In the genomic region with DNA sequence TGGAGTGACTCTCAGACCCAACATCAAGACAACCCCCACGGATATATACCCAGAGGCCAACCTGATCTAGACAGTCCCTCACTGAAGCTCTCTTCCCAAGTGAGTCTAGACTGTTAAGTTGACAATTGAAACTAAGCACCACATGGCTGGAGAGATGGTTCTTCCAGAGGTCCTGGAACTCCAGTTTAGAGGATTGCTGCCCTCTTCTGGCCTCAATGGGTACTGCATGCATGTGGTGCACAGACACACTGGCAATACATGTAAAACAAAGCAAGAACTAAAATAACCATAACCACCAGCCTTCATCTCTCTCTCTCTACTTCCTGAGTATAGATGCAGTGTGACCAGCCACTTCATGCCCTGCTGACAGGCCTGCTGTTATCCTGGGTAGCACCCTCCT, we compare ENCODE assay signal across 11 mouse cellular contexts. TPM values are rescaled to one million over a fixed set of nuclear protein-coding genes. Genes with fewer than 3 reads are reported as not detected.
DNase-seq lines count a peak whose midpoint lies in the region; ATAC-seq and TF ChIP-seq lines count a peak whose summit lies in the region.
"Had no signal": no experiment of that assay in that cellular context is flagged by ENCODE, and none has a peak within 500 bp of the region (broad histone marks: within the 10 kb centered on the region; RNA-seq: fewer than 3 reads in every experiment).

No protein-coding gene starts in this region.

- no peak overlapping the region for H3K9ac ChIP-seq in liver, embryonic 11.5 days (ENCODE audit: low read depth, low read length)
- no peak overlapping the region for H3K9ac ChIP-seq in ES-E14 (ENCODE audit: insufficient read depth, low read depth, low read length, poor library complexity, severe bottlenecking)
- no peak overlapping the region for H3K9ac ChIP-seq in neural tube, embryonic 11.5 days (ENCODE audit: low read length)
- no peak overlapping the region for H3K9ac ChIP-seq in heart, embryonic 12.5 days
- H3K9ac ChIP-seq: neural tube, embryonic 12.5 days had no signal

- in situ Hi-C loops in ES-E14 (cut with MboI; ENCODE audit: low sequenced_read_pairs in 2 of 2, unreplicated experiment in 2 of 2), result no loop called here

- WGBS in liver, embryonic 11.5 days, result 72% methylated on average over 1 of the region's 1 CpGs
- WGBS in neural tube, embryonic 11.5 days, result 86% methylated on average over 1 of the region's 1 CpGs
- 76% methylated on average over 1 of the region's 1 CpGs for WGBS in heart, embryonic 12.5 days

- no peak for ATAC-seq in liver, embryonic 11.5 days (replicated peaks; ENCODE audit: low FRiP score)
- ATAC-seq in neural tube, embryonic 11.5 days (ENCODE audit: insufficient read depth, low FRiP score, low TSS enrichment), result no peak
- ATAC-seq in heart, embryonic 12.5 days (ENCODE audit: insufficient number of reproducible peaks, low FRiP score), result no peak

- no peak for TF ChIP-seq POLR2A in bone marrow macrophage, adult 2 months (IDR thresholded peaks at IDR 0.05; ENCODE audit: borderline replicate concordance, low read depth, low read length)

- no peak overlapping the region for H3K27ac ChIP-seq in liver, embryonic 11.5 days (ENCODE audit: low read depth, low read length)
- H3K27ac ChIP-seq in ES-E14 (ENCODE audit: insufficient read depth, low read depth, low read length, poor library complexity, severe bottlenecking), result no peak overlapping the region
- no peak overlapping the region for H3K27ac ChIP-seq in bone marrow macrophage, adult 2 months (ENCODE audit: insufficient read depth, low read depth, low read length)
- H3K27ac ChIP-seq in neural tube, embryonic 11.5 days (ENCODE audit: low read depth, low read length), result no peak overlapping the region
- no peak overlapping the region for H3K27ac ChIP-seq in heart, embryonic 12.5 days (ENCODE audit: poor library complexity, severe bottlenecking)
- H3K27ac ChIP-seq: neural tube, embryonic 12.5 days had no signal

- no peaks in the 10 kb centered on the region for H3K9me3 ChIP-seq in liver, embryonic 11.5 days (ENCODE audit: control insufficient read depth, low read length)
- no peaks in the 10 kb centered on the region for H3K9me3 ChIP-seq in ES-E14 (ENCODE audit: control insufficient read depth, insufficient read depth, low read depth, low read length)
- H3K9me3 ChIP-seq in neural tube, embryonic 11.5 days (ENCODE audit: control insufficient read depth, low read length), result no peaks in the 10 kb centered on the region
- H3K9me3 ChIP-seq in heart, embryonic 12.5 days (replicated peaks), result peaks cover 8% of the 10 kb centered on the region; the same call in 1 of the 2 replicates
- H3K9me3 ChIP-seq: neural tube, embryonic 12.5 days had no signal

- DNase-seq in liver, result peak; percentile 51
- no peak for DNase-seq in liver, embryonic 11.5 days (ENCODE audit: low spot score)
- DNase-seq in ES-E14 (ENCODE audit: low read depth, low spot score), result peak; percentile 63
- peak; percentile 44 for DNase-seq in neural tube, embryonic 11.5 days (ENCODE audit: low spot score)
- DNase-seq in natural killer cell, adult 2 months (ENCODE audit: low spot score in 2 of 2), result no peak
- no peak for DNase-seq in right cerebral cortex, postnatal 36 days (ENCODE audit: low spot score in 2 of 2)

- H3K4me3 ChIP-seq in liver, embryonic 11.5 days (ENCODE audit: low read depth, low read length), result no peak overlapping the region
- H3K4me3 ChIP-seq in ES-E14 (ENCODE audit: insufficient read depth in 1 of 2, low read depth in 1 of 2, low read length in 2 of 2, poor library complexity in 1 of 2, severe bottlenecking in 1 of 2), result no peak overlapping the region
- H3K4me3 ChIP-seq in bone marrow macrophage, adult 2 months (ENCODE audit: insufficient read depth, low read length), result no peak overlapping the region
- H3K4me3 ChIP-seq in neural tube, embryonic 11.5 days (ENCODE audit: low read depth, low read length), result no peak overlapping the region
- no peak overlapping the region for H3K4me3 ChIP-seq in heart, embryonic 12.5 days
- H3K4me3 ChIP-seq: neural tube, embryonic 12.5 days had no signal

- H3K4me1 ChIP-seq in liver, embryonic 11.5 days (replicated peaks; ENCODE audit: control insufficient read depth, insufficient read depth, low read length), result no peaks in the 10 kb centered on the region
- no peaks in the 10 kb centered on the region for H3K4me1 ChIP-seq in ES-E14 (ENCODE audit: control insufficient read depth in 2 of 2, insufficient read depth in 2 of 2, low read length in 2 of 2, poor library complexity in 1 of 2)
- no peaks in the 10 kb centered on the region for H3K4me1 ChIP-seq in bone marrow macrophage, adult 2 months (ENCODE audit: control insufficient read depth, insufficient read depth, low read length)
- H3K4me1 ChIP-seq in neural tube, embryonic 11.5 days (ENCODE audit: control insufficient read depth, insufficient read depth, low read length), result no peaks in the 10 kb centered on the region
- H3K4me1 ChIP-seq in heart, embryonic 12.5 days (replicated peaks), result no peaks in the 10 kb centered on the region
- H3K4me1 ChIP-seq: neural tube, embryonic 12.5 days had no signal

- H3K36me3 ChIP-seq in liver, embryonic 11.5 days (ENCODE audit: control insufficient read depth, insufficient read depth, low read length), result no peaks in the 10 kb centered on the region
- H3K36me3 ChIP-seq in ES-E14 (ENCODE audit: control insufficient read depth, insufficient read depth, low read length, poor library complexity, severe bottlenecking), result no peaks in the 10 kb centered on the region
- H3K36me3 ChIP-seq in neural tube, embryonic 11.5 days (ENCODE audit: control insufficient read depth, insufficient read depth, low read length), result no peaks in the 10 kb centered on the region
- no peaks in the 10 kb centered on the region for H3K36me3 ChIP-seq in heart, embryonic 12.5 days
- H3K36me3 ChIP-seq: neural tube, embryonic 12.5 days had no signal

- H3K27me3 ChIP-seq in liver, embryonic 11.5 days (replicated peaks; ENCODE audit: control insufficient read depth, insufficient read depth, low read length), result 0 out of 2 replicates have a peak, but pooled peaks cover 1% of the 10 kb centered on the region
- no peaks in the 10 kb centered on the region for H3K27me3 ChIP-seq in neural tube, embryonic 11.5 days (ENCODE audit: control insufficient read depth, insufficient read depth, low read length)
- 0 out of 2 replicates have a peak, but pooled peaks cover 7% of the 10 kb centered on the region for H3K27me3 ChIP-seq in heart, embryonic 12.5 days (replicated peaks)
- H3K27me3 ChIP-seq: neural tube, embryonic 12.5 days had no signal

- TF ChIP-seq CTCF in bone marrow macrophage, adult 2 months (IDR thresholded peaks at IDR 0.05; ENCODE audit: low read depth, low read length), result peak; percentile 36; the same call in 1 of the 2 replicates

- H3K4me2 ChIP-seq in liver, embryonic 11.5 days, result no peak overlapping the region
- no peak overlapping the region for H3K4me2 ChIP-seq in neural tube, embryonic 11.5 days (ENCODE audit: low read depth)
- no peak overlapping the region for H3K4me2 ChIP-seq in heart, embryonic 12.5 days
- H3K4me2 ChIP-seq: heart, embryonic 11.5 days; neural tube, embryonic 12.5 days had no signal

TF ChIP-seq in ES-E14, 5 proteins besides CTCF, POLR2A, EP300 and RAD21:
- TF ChIP-seq ZC3H11A (IDR thresholded peaks at IDR 0.05; ENCODE audit: borderline replicate concordance, low read depth, low read length), result peak; percentile 28; the same call in 1 of the 2 replicates
- TF ChIP-seq MAFK (IDR thresholded peaks at IDR 0.05; ENCODE audit: insufficient read depth, low read depth, low read length), result no peak

RNA-seq across cellular contexts. Expression of a gene that starts 20.2 kb away (rescaled TPM):
- not detected in 2 replicates for polyA plus RNA-seq in liver, embryonic 11.5 days (2014; fragmentation: Nextera tagmentation; extraction: Ambion mirVana)
- 1.7 and 2.2 TPM in 2 replicates for total RNA-seq in ES-E14 (2012; rRNA removed)
- not detected in 2 replicates for polyA plus RNA-seq in bone marrow macrophage, adult 2 months (2012; ENCODE audit: insufficient read depth, insufficient read length, missing spikeins)
- 5.8 and 7.1 TPM in 2 replicates for polyA plus RNA-seq in neural tube, embryonic 11.5 days (2014; fragmentation: Nextera tagmentation; extraction: Ambion mirVana)
- 0.18 TPM in 1 of 2 replicates, not detected in the other for polyA plus RNA-seq in heart, embryonic 12.5 days (2016; fragmentation: Nextera tagmentation; extraction: Ambion mirVana)
- total RNA-seq: common myeloid progenitor, adult 5-6 weeks had no signal
- polyA plus RNA-seq: heart, embryonic 11.5 days had no signal

Comparison
In these comparisons a context has a peak if more than half of its experiments do, and no peak if none do; other contexts are left out.
1. DNase-seq: peak in liver (single experiment), ES-E14 (single experiment) and neural tube, embryonic 11.5 days (single experiment); none in liver, embryonic 11.5 days (single experiment), natural killer cell, adult 2 months (0 of 2) and right cerebral cortex, postnatal 36 days (0 of 2).